Mouse (Mus musculus): ENCODE measurements around the gene Olfr467. TPM values are rescaled to one million over a fixed set of nuclear protein-coding genes. Genes with fewer than 3 reads are reported as not detected.

Gene Olfr467
- polyA plus RNA-seq (2021; fragmentation: Nextera tagmentation) = not detected in 2 replicates
- long read RNA-seq, experiment 1 = 0 reads
- long read RNA-seq, experiment 2 = 0 reads

GRCm38 (mm10) chr7:107811963-107812362, at the start of gene Olfr467:
TSS of gene Olfr467 (plus strand) at chr7:107812263.

DNA sequence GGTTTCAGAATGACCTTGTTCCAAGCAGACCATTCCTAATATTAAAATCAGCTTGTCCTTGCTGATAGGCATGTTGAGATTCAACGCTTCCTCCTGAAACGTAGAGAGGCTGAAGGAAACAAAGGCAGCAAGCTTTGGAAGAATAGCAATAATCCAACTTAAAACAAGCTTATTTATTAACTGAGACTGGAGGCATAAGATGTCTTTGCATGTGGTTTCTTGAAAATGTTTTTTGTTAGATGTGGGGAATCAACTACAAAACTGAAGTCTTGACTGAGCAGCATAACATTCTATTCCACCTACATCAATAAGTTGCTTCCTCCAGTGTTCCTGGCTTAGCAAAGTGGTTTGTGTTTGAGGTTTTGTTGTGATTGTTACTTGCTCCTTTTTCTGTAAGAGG, 11.0 kb upstream of the Olfr467 start, which contains the start of gene Ovch2:
Ovch2 (minus strand) TSS at position 101 of the 400 bp plus-strand sequence.

GRCm38 (mm10) chr7:107825441-107825840, 13.4 kb downstream of the Olfr467 start, which contains the start of gene Olfr469:
TSS of gene Olfr469 (minus strand) at chr7:107825541.

GRCm38 (mm10) chr7:107847390-107847789, 35.3 kb downstream of the Olfr467 start, which contains the start of gene Olfr470:
TSS of gene Olfr470 (minus strand) at chr7:107847490.

Other genes with a start within 250 kb of the Olfr467 start
- gene Olfml1, start 244.8 kb upstream of the Olfr467 start, polyA plus RNA-seq (2021; fragmentation: Nextera tagmentation) = 15.9 and 16.1 TPM in 2 replicates
- 3.4 and 3.9 TPM in 2 replicates for gene Ppfibp2, start 217.1 kb upstream of the Olfr467 start, polyA plus RNA-seq (2021; fragmentation: Nextera tagmentation)
- not detected in 2 replicates for gene 5330417H12Rik, start 187.1 kb upstream of the Olfr467 start, polyA plus RNA-seq (2021; fragmentation: Nextera tagmentation)
- 0.49 and 0.92 TPM in 2 replicates for gene Cyb5r2, start 54.2 kb upstream of the Olfr467 start, polyA plus RNA-seq (2021; fragmentation: Nextera tagmentation)
- not detected in 2 replicates for gene Ovch2, start 11.1 kb upstream of the Olfr467 start, polyA plus RNA-seq (2021; fragmentation: Nextera tagmentation)
- not detected in 2 replicates for gene Olfr469, start 13.3 kb downstream of the Olfr467 start, polyA plus RNA-seq (2021; fragmentation: Nextera tagmentation)
- gene Olfr470, start 35.2 kb downstream of the Olfr467 start, polyA plus RNA-seq (2021; fragmentation: Nextera tagmentation) = not detected in 2 replicates
- 0.14 TPM in 1 of 2 replicates, not detected in the other for gene Olfr472, start 85.6 kb downstream of the Olfr467 start, polyA plus RNA-seq (2021; fragmentation: Nextera tagmentation)
- not detected in 2 replicates for gene Olfr473, start 118.2 kb downstream of the Olfr467 start, polyA plus RNA-seq (2021; fragmentation: Nextera tagmentation)
- not detected in 2 replicates for gene Olfr474, start 142.4 kb downstream of the Olfr467 start, polyA plus RNA-seq (2021; fragmentation: Nextera tagmentation)
- gene Olfr476, start 152.5 kb downstream of the Olfr467 start, polyA plus RNA-seq (2021; fragmentation: Nextera tagmentation) = not detected in 2 replicates
- not detected in 2 replicates for gene Olfr477, start 174.4 kb downstream of the Olfr467 start, polyA plus RNA-seq (2021; fragmentation: Nextera tagmentation)
- gene Olfr478, start 221.7 kb downstream of the Olfr467 start, polyA plus RNA-seq (2021; fragmentation: Nextera tagmentation) = not detected in 2 replicates
- gene Olfr479, start 238.4 kb downstream of the Olfr467 start, polyA plus RNA-seq (2021; fragmentation: Nextera tagmentation) = not detected in 2 replicates